Mouse (Mus musculus): Measurements from ENCODE around the gene Tctex1d4. TPM values are rescaled to one million over a fixed set of nuclear protein-coding genes. Genes with fewer than 3 reads are reported as not detected.

Gene Tctex1d4
- polyA plus RNA-seq (2021; fragmentation: Nextera tagmentation) = 0.61 and 1.8 TPM in 2 replicates
- long read RNA-seq, experiment 1, partial matches to known transcripts = 0 of 1 reads
- long read RNA-seq, experiment 1, other reads (novel, unspliced or antisense) = 0 of 1 reads
- long read RNA-seq, experiment 2 = 0 reads

GRCm38 (mm10) chr4:117126675-117127290 lies at the start of gene Tctex1d4:
Gene Tctex1d4, plus strand, starts transcription at chr4:117126794.

DNA sequence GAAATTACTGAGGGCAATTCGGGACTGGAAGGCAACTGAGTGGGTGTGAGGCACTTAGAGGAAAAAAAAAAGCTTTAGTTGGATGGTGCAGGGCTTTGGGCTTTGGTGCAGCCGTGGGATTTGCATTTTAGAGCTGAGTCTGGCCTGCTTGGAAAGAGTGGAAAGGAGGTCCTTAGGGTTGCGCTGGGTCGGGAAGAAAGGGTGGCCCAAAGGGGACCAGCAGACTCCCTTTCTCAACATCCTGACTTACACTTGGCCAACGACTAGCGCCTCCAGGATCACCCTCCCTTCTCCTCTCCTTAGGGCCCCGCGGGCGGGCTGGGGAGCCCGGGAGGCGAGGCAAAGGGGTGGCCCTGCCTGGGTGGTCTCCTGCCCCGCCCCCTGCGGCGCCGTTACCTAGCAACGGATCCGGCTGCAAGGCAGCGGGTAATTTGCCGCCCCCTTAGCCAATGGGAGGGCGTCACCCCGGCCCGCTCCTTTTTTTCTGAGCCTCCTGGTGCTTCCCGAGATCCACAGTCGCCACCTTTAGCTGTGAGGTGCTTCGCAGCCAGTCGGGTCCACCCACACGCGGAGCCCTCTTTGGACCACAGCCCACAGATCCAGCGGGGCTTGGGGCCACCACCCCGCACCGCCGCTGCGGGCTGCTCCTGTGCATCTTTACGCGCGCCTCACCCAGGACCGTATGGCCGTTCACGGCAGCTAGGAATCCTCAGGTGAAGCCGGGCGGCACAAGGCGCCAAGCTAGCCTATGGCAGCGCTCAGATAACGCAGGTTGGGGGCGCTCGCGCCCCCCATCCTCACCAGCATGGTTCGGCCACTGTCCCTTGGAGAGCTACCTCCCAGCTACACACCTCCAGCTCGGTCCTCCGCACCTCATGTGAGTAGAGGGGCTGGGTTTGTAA lies 30.8 kb upstream of the Tctex1d4 start, which contains the start of gene Ptch2:
Gene Ptch2 (plus strand): TSS at position 525 of the 902 bp plus-strand sequence.

DNA sequence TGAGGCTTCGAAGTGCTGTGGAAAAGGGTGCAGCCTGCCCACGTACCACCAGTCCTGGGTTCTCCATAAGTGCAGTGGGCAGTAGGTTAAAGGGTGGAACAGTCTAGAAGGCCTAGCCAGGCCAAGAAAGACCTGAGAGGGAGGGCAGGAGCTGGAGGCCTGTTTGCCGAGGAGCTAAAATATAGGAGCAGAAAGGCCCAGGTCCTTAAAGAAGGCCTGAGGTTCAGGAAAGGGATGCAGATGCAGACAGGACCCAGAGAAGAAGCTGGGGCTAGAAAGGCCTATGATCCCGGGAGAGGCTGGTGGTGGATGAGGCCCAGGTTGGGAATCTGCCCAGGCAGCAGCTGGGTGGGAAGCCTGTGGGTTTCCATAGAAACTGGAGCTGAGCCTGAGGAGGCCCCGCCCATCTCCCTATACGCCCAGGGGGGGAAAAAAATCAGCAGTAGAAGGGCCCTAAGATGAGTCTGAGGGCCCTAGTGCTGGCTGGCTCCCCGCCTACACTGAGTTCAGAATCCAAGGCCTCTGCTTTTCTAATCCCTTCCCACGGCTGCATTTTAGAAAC lies 1.2 kb upstream of the Tctex1d4 start, which contains the start of gene Btbd19:
Gene Btbd19 (minus strand): TSS at position 378 of the 562 bp plus-strand sequence.

DNA sequence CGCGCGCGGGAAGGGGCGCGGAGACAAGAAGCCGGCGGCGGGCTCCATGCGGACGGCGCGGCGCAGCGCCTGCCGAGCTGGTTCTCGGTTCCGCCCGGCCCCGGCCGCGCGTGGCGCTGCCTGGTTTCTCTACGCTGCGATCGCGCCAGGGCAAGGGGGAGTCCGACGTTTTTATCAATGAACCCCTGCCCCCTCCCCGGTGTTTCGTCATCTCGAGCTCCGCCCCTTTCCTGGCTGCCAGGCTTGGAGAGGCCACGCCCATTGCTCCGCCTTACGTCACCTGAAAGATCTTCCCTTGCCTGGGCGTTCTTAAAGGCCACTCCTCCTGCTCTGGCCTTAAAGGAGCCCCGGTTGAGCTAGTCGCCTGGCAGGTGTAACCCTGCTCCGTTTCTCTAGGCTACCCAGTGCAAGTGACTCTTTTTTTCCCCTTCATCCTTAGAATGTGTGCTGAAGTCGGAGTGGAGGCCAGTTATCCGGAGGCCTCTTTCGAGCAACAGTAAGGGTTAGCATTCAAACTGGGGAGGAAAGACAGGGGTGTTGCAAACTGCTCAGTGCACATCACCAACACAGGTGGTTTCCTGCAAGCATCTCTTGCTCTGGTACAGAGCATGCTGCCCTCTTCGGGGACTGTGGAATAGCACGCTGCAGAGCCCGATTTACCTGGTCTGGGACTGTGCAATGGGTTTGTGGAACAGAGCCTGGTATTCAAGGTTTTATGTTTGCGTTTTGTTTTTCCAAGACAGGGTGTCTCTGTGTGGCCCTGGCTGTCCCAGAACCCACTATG lies 7.4 kb downstream of the Tctex1d4 start, which contains the start of gene Plk3:
Gene Plk3 (minus strand): TSS at position 147 of the 784 bp plus-strand sequence.

GRCm38 (mm10) chr4:117155792-117156355 lies 29.3 kb downstream of the Tctex1d4 start, which contains the start of gene Rps8:
Gene Rps8, minus strand, starts transcription at chr4:117156243.

Other genes starting within 250 kb of the Tctex1d4 start
- gene Zswim5, start 249.4 kb upstream of the Tctex1d4 start, polyA plus RNA-seq (2021; fragmentation: Nextera tagmentation) = 0.75 and 0.85 TPM in 2 replicates
- 56.2 and 74.4 TPM in 2 replicates for gene Urod, start 132.4 kb upstream of the Tctex1d4 start, polyA plus RNA-seq (2021; fragmentation: Nextera tagmentation)
- 11.4 and 13.0 TPM in 2 replicates for gene Hectd3, start 131.5 kb upstream of the Tctex1d4 start, polyA plus RNA-seq (2021; fragmentation: Nextera tagmentation)
- 20.0 and 23.7 TPM in 2 replicates for gene Eif2b3, start 107.4 kb upstream of the Tctex1d4 start, polyA plus RNA-seq (2021; fragmentation: Nextera tagmentation)
- gene Ptch2, start 30.7 kb upstream of the Tctex1d4 start, polyA plus RNA-seq (2021; fragmentation: Nextera tagmentation) = 0.11 and 0.15 TPM in 2 replicates
- 7.6 and 10.6 TPM in 2 replicates for gene Btbd19, start 1.1 kb upstream of the Tctex1d4 start, polyA plus RNA-seq (2021; fragmentation: Nextera tagmentation)
- 3.1 and 11.0 TPM in 2 replicates for gene Plk3, start 7.2 kb downstream of the Tctex1d4 start, polyA plus RNA-seq (2021; fragmentation: Nextera tagmentation)
- 1,015 and 1,443 TPM in 2 replicates for gene Rps8, start 29.4 kb downstream of the Tctex1d4 start, polyA plus RNA-seq (2021; fragmentation: Nextera tagmentation)
- gene Kif2c, start 55.8 kb downstream of the Tctex1d4 start, polyA plus RNA-seq (2021; fragmentation: Nextera tagmentation) = 0.09 and 0.22 TPM in 2 replicates
- 11.1 and 12.3 TPM in 2 replicates for gene Tmem53, start 125.2 kb downstream of the Tctex1d4 start, polyA plus RNA-seq (2021; fragmentation: Nextera tagmentation)
- 0.40 and 0.42 TPM in 2 replicates for gene Armh1, start 125.3 kb downstream of the Tctex1d4 start, polyA plus RNA-seq (2021; fragmentation: Nextera tagmentation)

Data from left cerebral cortex, adult 6 months (tissue).